Mouse (Mus musculus) forebrain, embryonic 12.5 days (tissue): ENCODE measurements around the gene Rps28. TPM values are rescaled to one million over a fixed set of nuclear protein-coding genes. Genes with fewer than 3 reads are reported as not detected.

Source experiments
- ATAC-seq: fragments of 200-750 bp; cut with Nextera tagmentation; 2 replicates; pipeline ENCODE4 v1.8.0; 2017; ENCODE audit warnings: moderate TSS enrichment; ENCODE audit not compliant: low FRiP score
- H3K27ac ChIP-seq: fragments of 300-500 bp; sonication (generic); 2 replicates; pipeline ENCODE4 v1.5.1; 2016; ENCODE audit warnings: mild to moderate bottlenecking
- H3K27me3 ChIP-seq: fragments of 300-500 bp; sonication (generic); 2 replicates; pipeline ENCODE4 v1.6.1; 2016; ENCODE audit warnings: mild to moderate bottlenecking
- H3K36me3 ChIP-seq: fragments of 300-500 bp; sonication (generic); replicated peaks from 2 replicates; pipeline ENCODE4 v1.6.1; 2016; ENCODE audit warnings: mild to moderate bottlenecking
- H3K4me1 ChIP-seq: fragments of 300-500 bp; sonication (generic); 2 replicates; pipeline ENCODE4 v1.6.1; 2016
- H3K4me2 ChIP-seq: fragments of 300-500 bp; sonication (generic); 2 replicates; pipeline ENCODE4 v1.6.1; 2016; ENCODE audit warnings: mild to moderate bottlenecking, moderate library complexity
- H3K4me3 ChIP-seq: fragments of 300-500 bp; sonication (generic); replicated peaks from 2 replicates; pipeline ENCODE4 v1.5.1; 2016; ENCODE audit warnings: mild to moderate bottlenecking
- H3K9ac ChIP-seq: fragments of 300-500 bp; sonication (generic); 2 replicates; pipeline ENCODE4 v1.6.1; 2016; ENCODE audit warnings: mild to moderate bottlenecking
- H3K9me3 ChIP-seq: fragments of 300-500 bp; sonication (generic); 2 replicates; pipeline ENCODE4 v1.6.1; 2016
- WGBS: fragments of 180-500 bp; shearing (Covaris S2); methylation state at CpG from one replicate; pipeline ENCODE4 v1.1.7; 2016; 5-methylcytosine and 5-hydroxymethylcytosine counted together
- polyA plus RNA-seq: library from polyadenylated mRNA; unstranded; fragments of >200 nt; fragmentation: Nextera tagmentation; extraction: Ambion mirVana; gene quantifications from 2 replicates; pipeline ENCODE4 v1.2.1, GENCODE M21; 2016

The Rps28 gene
- polyA plus RNA-seq, 1 experiment from 2014 or later, result 713 TPM

DNA sequence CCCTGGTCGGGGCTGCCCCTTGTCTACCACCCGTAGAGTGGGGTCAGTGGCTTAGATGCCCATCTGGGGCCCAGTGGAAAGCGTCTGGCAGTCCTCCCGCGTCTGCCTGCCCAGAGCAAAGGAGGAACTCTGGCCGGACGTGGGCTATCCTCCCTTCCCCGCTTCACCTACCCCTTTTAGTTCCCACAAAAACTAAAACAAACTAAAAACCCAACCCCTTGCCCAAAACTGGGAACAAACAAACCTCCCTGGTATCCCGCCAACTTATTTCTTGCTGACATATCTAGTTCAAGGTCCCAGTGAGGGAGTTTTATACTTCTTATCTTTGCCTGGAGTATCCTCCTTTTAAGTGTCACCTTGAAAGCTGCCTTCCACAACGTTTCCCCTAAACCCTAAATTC lies 16.2 kb downstream of the Rps28 start:
- 46% methylated on average over 10 of the region's 10 CpGs for WGBS
- no peak for ATAC-seq
- H3K36me3 ChIP-seq, result no peaks in the 10 kb centered on the region
- H3K4me3 ChIP-seq, result no peak overlapping the region
- H3K4me1 ChIP-seq, result peaks cover 10% of the 10 kb centered on the region
- H3K9ac ChIP-seq, result no peak overlapping the region
- H3K27ac ChIP-seq, result no peak overlapping the region
- peaks cover 21% of the 10 kb centered on the region for H3K27me3 ChIP-seq
- no peak overlapping the region for H3K4me2 ChIP-seq
- H3K9me3 ChIP-seq, result no peaks in the 10 kb centered on the region

DNA sequence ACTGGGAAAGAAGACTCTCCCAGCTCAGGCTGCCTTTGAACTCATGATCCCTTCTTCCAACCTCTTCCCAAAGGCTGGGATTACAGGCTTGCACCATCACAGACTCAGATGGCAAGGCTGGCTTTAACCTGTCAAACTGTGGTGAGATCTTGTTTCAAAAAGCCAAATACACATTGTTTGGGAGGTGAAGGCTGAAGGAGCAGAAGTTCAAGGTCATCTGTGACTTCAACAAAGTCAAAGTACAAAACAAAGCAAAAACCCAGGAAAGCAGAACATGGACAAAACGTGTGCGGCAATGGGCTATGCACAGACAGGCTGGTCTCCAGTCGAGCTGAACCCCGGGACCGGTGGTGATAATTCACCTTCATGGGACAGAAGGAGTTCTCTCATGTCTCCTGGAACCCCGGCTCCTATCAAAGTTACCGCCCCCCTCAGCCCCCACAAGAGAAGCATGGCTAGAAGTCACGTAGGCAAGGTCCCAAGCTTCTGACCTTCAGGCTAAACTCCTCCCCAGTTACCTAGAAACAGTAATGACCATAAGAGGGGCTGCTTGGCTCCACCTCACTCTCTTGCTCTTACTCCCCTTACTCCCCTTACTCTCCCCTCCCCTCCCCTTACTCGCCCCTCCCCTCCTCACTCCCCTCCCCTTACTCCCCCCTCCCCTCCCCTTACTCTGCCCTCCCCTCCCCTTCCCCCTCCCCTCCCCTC lies 17.0 kb downstream of the Rps28 start:
- Histone ChIP-seq H3K27ac (no peak overlapping the region), H3K4me3 (no peak overlapping the region), H3K4me2 (no peak overlapping the region), H3K36me3 (no peaks in the 10 kb centered on the region), H3K27me3 (peaks cover 20% of the 10 kb centered on the region), H3K4me1 (peaks cover 10% of the 10 kb centered on the region), H3K9me3 (no peaks in the 10 kb centered on the region), H3K9ac (no peak overlapping the region)
- WGBS, result 71% methylated on average over 8 of the region's 9 CpGs
- ATAC-seq, result no peak

DNA sequence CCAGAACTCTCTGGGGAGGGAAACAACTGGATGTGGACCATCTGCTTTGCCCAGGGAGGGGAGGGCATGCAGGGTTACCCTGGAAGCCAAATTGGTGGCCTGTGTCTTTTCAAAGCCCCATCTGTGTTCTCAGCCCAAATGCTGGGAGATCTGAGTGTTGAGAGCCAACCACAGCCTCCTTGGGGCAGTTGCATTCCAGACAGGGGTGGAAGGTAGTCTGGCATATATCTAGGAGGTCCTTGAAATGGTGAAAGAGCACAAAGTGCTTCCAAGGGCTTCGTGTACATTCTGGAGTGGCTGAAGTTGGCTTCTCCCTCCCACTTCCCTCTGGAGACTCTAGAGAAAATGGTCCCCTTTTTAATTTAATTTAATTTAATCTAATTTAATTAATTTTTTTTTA lies 19.6 kb downstream of the Rps28 start:
- Histone ChIP-seq H3K27ac (no peak overlapping the region), H3K4me3 (no peak overlapping the region), H3K27me3 (peaks cover 5% of the 10 kb centered on the region; the same call in 1 of the 2 replicates), H3K9me3 (no peaks in the 10 kb centered on the region), H3K9ac (no peak overlapping the region), H3K4me1 (no peaks in the 10 kb centered on the region), H3K36me3 (no peaks in the 10 kb centered on the region), H3K4me2 (no peak overlapping the region)
- no peak for ATAC-seq
- WGBS, result 57% methylated on average over 1 of the region's 1 CpGs

DNA sequence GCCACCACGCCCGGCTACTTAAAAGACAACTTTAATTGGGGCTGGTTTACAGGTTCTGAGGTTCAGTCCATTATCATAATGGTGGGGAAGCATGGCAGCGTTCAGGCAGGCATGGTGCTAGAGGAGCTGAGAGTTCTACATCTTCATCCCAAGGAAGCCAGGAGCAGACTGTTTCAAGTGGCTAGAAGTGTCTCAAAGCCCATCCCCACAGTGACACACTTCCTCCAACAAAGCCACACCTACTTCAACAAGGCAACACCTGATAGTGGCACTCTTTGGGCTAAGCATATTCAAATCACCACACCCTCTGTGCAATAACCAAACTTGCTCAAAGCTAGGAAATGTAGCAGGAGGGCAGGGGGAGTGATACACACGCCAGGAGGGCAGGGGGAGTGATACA lies 20.2 kb downstream of the Rps28 start:
- Histone ChIP-seq H3K9me3 (no peaks in the 10 kb centered on the region), H3K4me1 (no peaks in the 10 kb centered on the region), H3K36me3 (no peaks in the 10 kb centered on the region), H3K27me3 (peaks cover 5% of the 10 kb centered on the region; the same call in 1 of the 2 replicates), H3K27ac (no peak overlapping the region), H3K9ac (no peak overlapping the region), H3K4me2 (no peak overlapping the region), H3K4me3 (no peak overlapping the region)
- 62% methylated on average over 4 of the region's 4 CpGs for WGBS
- ATAC-seq, result no peak

DNA sequence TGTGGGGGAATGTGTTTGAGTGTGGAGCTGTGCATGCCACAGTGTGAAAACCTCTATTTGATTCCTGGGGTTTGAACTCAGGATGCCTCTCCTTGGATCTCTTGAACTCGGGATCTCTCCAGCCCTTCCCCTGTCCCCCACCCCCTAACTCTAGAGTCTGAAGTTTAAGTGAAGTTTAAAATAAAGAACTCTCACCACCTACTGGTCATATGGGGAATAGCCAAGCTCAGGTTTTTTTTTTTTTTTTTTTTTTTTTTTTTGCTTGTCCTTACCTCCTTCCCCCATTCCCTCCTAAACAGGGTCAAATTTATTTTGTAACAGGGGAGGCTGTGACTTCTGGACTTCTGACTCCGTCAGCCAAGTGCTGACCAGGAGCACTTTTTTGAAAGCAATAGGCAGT lies 22.1 kb downstream of the Rps28 start:
- Histone ChIP-seq H3K4me3 (no peak overlapping the region), H3K27me3 (peaks cover 4% of the 10 kb centered on the region; the same call in 1 of the 2 replicates), H3K27ac (no peak overlapping the region), H3K9ac (no peak overlapping the region), H3K4me2 (no peak overlapping the region), H3K36me3 (no peaks in the 10 kb centered on the region), H3K4me1 (no peaks in the 10 kb centered on the region), H3K9me3 (no peaks in the 10 kb centered on the region)
- ATAC-seq, result no peak
- WGBS, result 3% methylated on average over 2 of the region's 2 CpGs

- WGBS, result 63% methylated on average over 1 of the region's 1 CpGs
- H3K4me2 ChIP-seq, result no peak overlapping the region
- no peaks in the 10 kb centered on the region for H3K4me1 ChIP-seq
- no peaks in the 10 kb centered on the region for H3K36me3 ChIP-seq
- no peak for ATAC-seq
- no peaks in the 10 kb centered on the region for H3K9me3 ChIP-seq
- no peaks in the 10 kb centered on the region for H3K27me3 ChIP-seq
- H3K4me3 ChIP-seq, result no peak overlapping the region
- no peak overlapping the region for H3K9ac ChIP-seq
- no peak overlapping the region for H3K27ac ChIP-seq
Measured at GRCm38 (mm10) chr17:33799277-33799676, 25.1 kb downstream of the Rps28 start.

DNA sequence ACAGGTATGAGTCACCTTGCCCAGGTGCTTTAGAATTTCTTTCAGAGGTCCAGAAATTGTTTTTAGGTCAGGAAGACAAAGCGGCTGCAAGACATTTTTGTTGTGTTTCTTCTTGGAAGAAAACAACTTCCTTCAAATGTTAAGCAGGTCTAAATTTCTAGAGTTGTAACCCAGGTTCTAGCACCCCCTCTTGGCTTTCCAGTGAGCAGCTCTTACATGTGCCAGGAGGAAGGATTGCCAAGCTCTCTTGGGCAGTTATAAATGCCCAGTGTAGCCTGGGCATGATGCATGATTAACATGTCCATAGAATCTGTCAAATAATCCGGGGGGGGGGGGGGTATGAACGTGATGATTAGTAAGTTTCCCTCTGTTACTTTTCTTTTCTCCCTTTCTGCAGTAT lies 26.1 kb downstream of the Rps28 start:
- Histone ChIP-seq H3K4me3 (no peak overlapping the region), H3K27me3 (no peaks in the 10 kb centered on the region), H3K27ac (no peak overlapping the region), H3K9me3 (no peaks in the 10 kb centered on the region), H3K4me1 (no peaks in the 10 kb centered on the region), H3K36me3 (no peaks in the 10 kb centered on the region), H3K4me2 (no peak overlapping the region), H3K9ac (no peak overlapping the region)
- ATAC-seq, result no peak
- WGBS, result 53% methylated on average over 3 of the region's 3 CpGs

DNA sequence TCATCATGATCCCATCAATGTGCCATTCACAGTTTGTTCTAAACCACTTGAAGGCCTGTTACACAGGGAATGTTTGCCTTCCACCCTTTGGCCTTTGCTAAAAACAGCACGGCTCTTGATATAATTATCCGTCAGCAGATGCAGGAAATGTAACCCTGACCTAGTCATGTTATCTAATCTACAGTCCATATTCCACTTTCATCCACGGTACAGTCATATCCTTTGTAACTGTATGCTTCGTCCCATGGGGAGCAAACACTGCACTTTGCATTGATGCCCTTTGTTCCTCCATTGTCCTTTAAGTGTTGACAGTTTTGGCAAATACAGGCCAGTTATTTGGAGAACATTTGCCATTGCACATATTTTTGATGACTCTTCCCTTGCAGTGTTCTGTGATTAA lies 35.6 kb downstream of the Rps28 start:
- H3K4me3 ChIP-seq, result no peak overlapping the region
- no peaks in the 10 kb centered on the region for H3K36me3 ChIP-seq
- no peak overlapping the region for H3K4me2 ChIP-seq
- WGBS, result 80% methylated on average over 4 of the region's 4 CpGs
- no peak overlapping the region for H3K27ac ChIP-seq
- no peak for ATAC-seq
- no peak overlapping the region for H3K9ac ChIP-seq
- 0 out of 2 replicates have a peak, but pooled peaks cover under 1% of the 10 kb centered on the region for H3K27me3 ChIP-seq
- H3K9me3 ChIP-seq, result no peaks in the 10 kb centered on the region
- H3K4me1 ChIP-seq, result no peaks in the 10 kb centered on the region

GRCm38 (mm10) chr17:33786375-33786774 lies 38.0 kb downstream of the Rps28 start:
- no peaks in the 10 kb centered on the region for H3K36me3 ChIP-seq
- no peaks in the 10 kb centered on the region for H3K9me3 ChIP-seq
- no peak overlapping the region for H3K4me3 ChIP-seq
- no peak overlapping the region for H3K4me2 ChIP-seq
- no peak overlapping the region for H3K27ac ChIP-seq
- WGBS, result 88% methylated on average over 18 of the region's 18 CpGs
- peaks cover 16% of the 10 kb centered on the region for H3K27me3 ChIP-seq
- H3K9ac ChIP-seq, result no peak overlapping the region
- no peak for ATAC-seq
- H3K4me1 ChIP-seq, result peaks cover 9% of the 10 kb centered on the region

DNA sequence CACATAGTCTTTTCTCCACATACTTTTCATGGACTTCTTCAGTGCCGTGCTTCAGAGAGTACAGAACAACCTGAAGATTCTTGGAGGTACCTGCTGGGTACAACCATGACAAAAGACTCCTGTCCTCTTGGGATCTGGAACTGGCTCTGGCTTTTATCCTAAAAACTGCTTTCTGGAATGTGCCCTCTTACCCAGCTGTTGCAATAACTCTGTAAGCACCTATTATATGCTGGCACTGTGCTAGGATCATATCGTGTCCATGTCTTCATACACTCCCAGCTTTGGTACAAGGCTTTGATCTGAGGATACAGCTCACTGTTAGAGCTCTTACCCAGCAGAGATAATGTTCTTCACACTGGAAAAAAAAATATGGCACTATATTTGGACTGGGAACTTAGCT lies 39.4 kb downstream of the Rps28 start:
- H3K4me1 ChIP-seq, result peaks cover 17% of the 10 kb centered on the region
- no peak overlapping the region for H3K27ac ChIP-seq
- WGBS, result 87% methylated on average over 2 of the region's 2 CpGs
- H3K36me3 ChIP-seq, result no peaks in the 10 kb centered on the region
- no peak for ATAC-seq
- peaks cover 27% of the 10 kb centered on the region for H3K27me3 ChIP-seq
- no peaks in the 10 kb centered on the region for H3K9me3 ChIP-seq
- H3K4me2 ChIP-seq, result no peak overlapping the region
- no peak overlapping the region for H3K4me3 ChIP-seq
- no peak overlapping the region for H3K9ac ChIP-seq

DNA sequence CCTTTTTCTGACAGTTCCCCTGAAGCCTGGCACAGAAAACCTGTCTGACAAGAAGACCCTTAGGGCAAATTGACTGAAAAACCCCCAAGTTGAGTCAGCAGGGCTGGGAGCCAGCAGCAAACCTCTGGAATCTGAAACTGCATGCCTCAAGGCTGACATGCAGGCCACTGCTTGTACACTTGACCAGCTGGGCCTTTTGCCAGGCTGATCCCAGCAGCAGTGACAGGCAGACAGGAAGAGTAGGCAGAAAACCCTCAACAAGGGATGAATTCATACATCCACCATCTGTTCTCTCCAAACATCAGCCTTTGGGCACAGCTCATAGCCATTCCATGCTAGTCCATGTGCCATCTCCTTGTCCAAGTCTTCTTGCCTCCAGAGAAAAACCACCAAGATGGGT lies 41.0 kb downstream of the Rps28 start:
- no peak overlapping the region for H3K4me2 ChIP-seq
- no peaks in the 10 kb centered on the region for H3K36me3 ChIP-seq
- H3K27ac ChIP-seq, result no peak overlapping the region
- ATAC-seq, result no peak
- no peak overlapping the region for H3K4me3 ChIP-seq
- peaks cover 22% of the 10 kb centered on the region for H3K4me1 ChIP-seq
- peaks cover 27% of the 10 kb centered on the region for H3K27me3 ChIP-seq
- no peak overlapping the region for H3K9ac ChIP-seq
- H3K9me3 ChIP-seq, result no peaks in the 10 kb centered on the region

- Histone ChIP-seq H3K27ac (no peak overlapping the region), H3K27me3 (peaks cover 27% of the 10 kb centered on the region), H3K9me3 (no peaks in the 10 kb centered on the region), H3K4me1 (peaks cover 22% of the 10 kb centered on the region), H3K36me3 (no peaks in the 10 kb centered on the region), H3K4me3 (peak overlapping the region; percentile 46; the same call in 1 of the 2 replicates), H3K4me2 (peak overlapping the region; percentile 87), H3K9ac (peak overlapping the region; percentile 58)
- 45% methylated on average over 4 of the region's 4 CpGs for WGBS
- no peak for ATAC-seq
Measured at GRCm38 (mm10) chr17:33782067-33782466, 42.3 kb downstream of the Rps28 start.
